Mouse (Mus musculus) C2C12 (cell line): ENCODE results near the gene H2al1c.

Experiments used
- CEBPB ChIP-seq: IDR thresholded peaks from one replicate; pipeline ENCODE4 v1.6.1; 2011; ENCODE audit warnings: low read depth, mild to moderate bottlenecking, control low read depth, moderate library complexity
- CTCF ChIP-seq: IDR thresholded peaks from one replicate; pipeline ENCODE4 v1.5.1; 2011; ENCODE audit not compliant: control insufficient read depth, insufficient read depth, insufficient read length
- FOSL1 ChIP-seq: IDR thresholded peaks from one replicate; pipeline ENCODE4 v1.8.0; 2011; ENCODE audit warnings: mild to moderate bottlenecking, low read length; ENCODE audit not compliant: poor library complexity, insufficient read depth, severe bottlenecking
- MAX ChIP-seq: IDR thresholded peaks from one replicate; pipeline ENCODE4 v1.6.1; 2011; ENCODE audit warnings: mild to moderate bottlenecking, control low read depth
- MYOD1 ChIP-seq: IDR thresholded peaks from one replicate; pipeline ENCODE4 v1.6.1; 2011; ENCODE audit warnings: low read depth; ENCODE audit not compliant: control insufficient read depth, insufficient read length
- USF1 ChIP-seq: IDR thresholded peaks from one replicate; pipeline ENCODE4 v1.6.1; 2011; ENCODE audit warnings: low read depth, mild to moderate bottlenecking, control low read depth, moderate library complexity

GRCm38 (mm10) chrX:11267791-11268190, 37.7 kb upstream of the H2al1c start:
- no peak for TF ChIP-seq CTCF
- TF ChIP-seq CEBPB, result no peak
- TF ChIP-seq USF1, result no peak
- no peak for TF ChIP-seq MAX
- TF ChIP-seq MYOD1, result no peak
- no peak for TF ChIP-seq FOSL1
